Mouse (Mus musculus): ENCODE measurements around the gene Slc5a9.

DNA sequence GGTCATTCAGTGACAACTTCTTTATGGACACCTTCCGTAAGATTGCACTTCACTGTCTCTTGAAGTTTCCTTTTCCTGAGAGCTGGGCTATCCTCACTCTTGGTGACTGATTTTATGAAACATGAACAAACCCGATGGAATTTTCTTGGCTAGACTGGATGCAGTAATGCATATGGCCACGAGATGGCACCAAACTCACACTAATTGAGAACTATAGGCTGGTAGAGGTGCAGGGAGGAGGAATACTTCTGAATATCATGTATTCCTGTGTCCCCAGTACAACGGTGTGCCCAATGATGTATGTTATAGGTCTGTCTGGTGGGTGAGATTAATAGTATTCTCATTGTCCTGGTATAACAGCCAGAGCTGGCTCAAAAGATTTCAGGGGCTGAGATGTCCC lies 16.1 kb downstream of the Slc5a9 start:
- TF ChIP-seq GATA1 (IDR thresholded peaks at IDR 0.05; ENCODE audit: low read length) (no peak), TAL1 (IDR thresholded peaks at IDR 0.05; ENCODE audit: low read length) (no peak)
